Mouse (Mus musculus): ENCODE measurements at regions not wholly inside any gene's neighbourhood (a gene's known extent, or its start where the extent isn't known, plus 50 kb on each side); places are given as distances from the start of the nearest gene placed in this dataset.
"Not testable (repeated sequence)": the region's sequence is repeated elsewhere in the genome, so short reads cannot be mapped to it uniquely, and the experiment has no call there.

DNA sequence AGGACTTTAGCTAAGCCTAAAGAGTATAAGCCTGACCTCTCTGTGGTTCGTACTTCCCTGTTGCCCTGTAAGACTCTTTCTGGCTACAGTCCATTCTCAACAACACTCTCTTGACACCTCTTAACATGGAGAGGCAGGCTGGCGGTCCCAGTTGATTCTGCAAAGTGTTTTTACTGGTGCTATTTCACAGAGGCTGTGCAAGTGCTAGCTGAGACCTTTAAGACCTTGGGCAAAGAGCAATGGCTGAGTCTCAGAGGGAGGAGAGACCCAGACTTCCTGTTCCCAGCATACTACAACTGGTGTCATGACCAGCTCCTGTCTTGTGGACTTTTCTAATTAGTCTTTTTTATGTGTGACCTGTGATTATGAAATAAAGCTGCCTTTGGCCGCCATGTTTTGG, 159.6 kb downstream of the Lyplal1 start:
- Histone ChIP-seq H3K4me2 (no peak overlapping the region), H3K4me1 (replicated peaks) (no peaks in the 10 kb centered on the region), H3K27me3 (no peaks in the 10 kb centered on the region), H3K9me3 (replicated peaks) (no peaks in the 10 kb centered on the region), H3K36me3 (no peaks in the 10 kb centered on the region), H3K9ac (no peak overlapping the region), H3K4me3 (replicated peaks) (no peak overlapping the region), H3K27ac (no peak overlapping the region)
- WGBS (ENCODE audit: insufficient replicate concordance) = 56% methylated on average over 3 of the region's 3 CpGs
- ATAC-seq (ENCODE audit: low read depth) (no peak), DNase-seq (no peak)

DNA sequence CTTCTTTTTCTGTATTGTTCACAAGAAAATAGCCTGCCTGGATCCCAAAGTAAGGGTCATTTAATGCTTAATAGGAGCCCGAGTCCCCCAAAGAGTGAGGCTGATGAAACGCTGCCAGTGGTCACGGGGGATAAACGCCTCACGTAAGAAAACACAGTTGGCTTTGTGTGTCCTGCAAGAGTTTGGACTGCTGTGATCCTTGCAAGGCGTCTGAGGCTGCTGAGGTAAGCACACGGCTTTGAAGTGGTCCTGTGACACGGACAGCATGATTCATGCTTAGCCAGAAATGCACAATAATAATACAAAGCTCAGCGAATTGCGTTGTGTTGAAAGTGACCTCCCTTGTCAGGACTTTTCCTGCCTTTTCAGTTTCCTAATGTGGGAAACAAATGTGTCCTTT, 158.8 kb downstream of the Lyplal1 start:
- Histone ChIP-seq H3K27me3 (no peaks in the 10 kb centered on the region), H3K36me3 (no peaks in the 10 kb centered on the region), H3K4me2 (no peak overlapping the region), H3K9me3 (replicated peaks) (no peaks in the 10 kb centered on the region), H3K27ac (no peak overlapping the region), H3K4me3 (replicated peaks) (no peak overlapping the region), H3K4me1 (replicated peaks) (no peaks in the 10 kb centered on the region), H3K9ac (no peak overlapping the region)
- ATAC-seq (ENCODE audit: low read depth) (no peak), DNase-seq (no peak)
- 70% methylated on average over 10 of the region's 10 CpGs for WGBS (ENCODE audit: insufficient replicate concordance)

DNA sequence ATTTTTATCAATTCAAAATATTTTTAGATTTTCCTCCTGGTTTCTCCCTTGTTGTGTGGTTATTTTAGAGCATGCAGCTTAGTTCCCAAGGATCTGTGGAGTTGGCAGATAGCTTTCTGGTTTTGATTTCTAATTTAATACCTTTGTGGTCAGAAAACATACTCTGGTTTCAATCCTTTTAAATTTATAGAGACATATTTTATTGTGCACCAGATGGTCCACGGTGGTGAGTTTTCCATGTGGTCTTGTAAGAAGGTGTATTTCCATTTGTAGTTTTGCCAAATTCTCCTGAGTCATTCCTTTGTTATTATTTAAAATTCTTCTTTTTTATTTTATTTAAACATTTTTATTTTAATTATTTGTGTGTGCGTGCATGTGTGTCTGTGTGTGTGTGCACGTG, 154.5 kb downstream of the Lyplal1 start:
- H3K27me3 ChIP-seq = no peaks in the 10 kb centered on the region
- H3K36me3 ChIP-seq = no peaks in the 10 kb centered on the region
- no peaks in the 10 kb centered on the region for H3K9me3 ChIP-seq (replicated peaks)
- no peaks in the 10 kb centered on the region for H3K4me1 ChIP-seq (replicated peaks)
- H3K9ac ChIP-seq = no peak overlapping the region
- DNase-seq (no peak), ATAC-seq (ENCODE audit: low read depth) (no peak)
- no peak overlapping the region for H3K4me3 ChIP-seq (replicated peaks)
- H3K4me2 ChIP-seq = no peak overlapping the region
- H3K27ac ChIP-seq = no peak overlapping the region
- 67% methylated on average over 3 of the region's 3 CpGs for WGBS (ENCODE audit: insufficient replicate concordance)

DNA sequence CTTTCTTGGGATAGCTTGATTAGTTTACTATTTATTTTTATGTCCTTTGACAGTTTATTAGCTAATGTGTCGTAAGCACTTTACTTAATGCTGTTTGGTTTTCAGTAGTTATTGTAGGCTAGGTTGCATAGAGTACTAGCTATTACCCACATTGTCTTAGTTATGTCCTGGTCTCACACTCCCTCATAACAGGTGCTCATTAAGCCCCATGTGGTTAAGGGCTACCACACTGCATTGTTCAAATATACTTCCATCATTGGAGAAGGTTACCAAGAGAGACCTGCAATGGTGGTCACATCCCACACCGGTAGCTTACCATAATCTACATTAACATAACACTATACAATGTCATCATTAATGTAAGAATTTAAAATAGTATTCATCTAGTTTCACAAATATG, 153.3 kb downstream of the Lyplal1 start:
- no peaks in the 10 kb centered on the region for H3K36me3 ChIP-seq
- no peaks in the 10 kb centered on the region for H3K27me3 ChIP-seq
- no peak overlapping the region for H3K9ac ChIP-seq
- H3K27ac ChIP-seq = no peak overlapping the region
- WGBS (ENCODE audit: insufficient replicate concordance) = 80% methylated on average over 2 of the region's 2 CpGs
- H3K4me1 ChIP-seq (replicated peaks) = no peaks in the 10 kb centered on the region
- no peak overlapping the region for H3K4me3 ChIP-seq (replicated peaks)
- DNase-seq (no peak), ATAC-seq (ENCODE audit: low read depth) (no peak)
- H3K9me3 ChIP-seq (replicated peaks) = no peaks in the 10 kb centered on the region
- no peak overlapping the region for H3K4me2 ChIP-seq

DNA sequence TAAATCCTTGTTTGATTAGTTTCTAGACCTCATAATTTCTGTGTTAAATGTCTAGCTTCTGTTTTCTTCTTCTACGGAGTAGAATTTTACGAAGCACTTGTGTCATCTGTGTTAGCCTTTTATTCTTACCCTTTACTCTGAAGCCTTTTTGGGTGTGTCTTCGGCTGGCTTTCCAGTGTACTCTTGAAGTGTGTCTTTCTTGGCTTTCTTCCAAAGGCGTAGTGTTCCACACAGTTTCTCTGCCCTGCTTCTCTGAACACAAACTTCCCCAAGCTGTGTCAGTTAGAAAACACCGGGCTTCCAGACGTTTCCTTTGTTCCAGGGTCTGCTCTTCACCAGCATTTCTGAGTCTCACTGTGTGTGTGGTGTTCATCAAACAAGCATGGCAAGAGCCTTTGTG, 152.7 kb downstream of the Lyplal1 start:
- H3K4me3 ChIP-seq (replicated peaks) = no peak overlapping the region
- no peaks in the 10 kb centered on the region for H3K27me3 ChIP-seq
- 76% methylated on average over 6 of the region's 6 CpGs for WGBS (ENCODE audit: insufficient replicate concordance)
- ATAC-seq (ENCODE audit: low read depth) = no peak
- DNase-seq = no peak
- H3K9ac ChIP-seq = no peak overlapping the region
- no peak overlapping the region for H3K27ac ChIP-seq
- H3K36me3 ChIP-seq = no peaks in the 10 kb centered on the region
- H3K4me1 ChIP-seq (replicated peaks) = no peaks in the 10 kb centered on the region
- no peaks in the 10 kb centered on the region for H3K9me3 ChIP-seq (replicated peaks)
- no peak overlapping the region for H3K4me2 ChIP-seq

DNA sequence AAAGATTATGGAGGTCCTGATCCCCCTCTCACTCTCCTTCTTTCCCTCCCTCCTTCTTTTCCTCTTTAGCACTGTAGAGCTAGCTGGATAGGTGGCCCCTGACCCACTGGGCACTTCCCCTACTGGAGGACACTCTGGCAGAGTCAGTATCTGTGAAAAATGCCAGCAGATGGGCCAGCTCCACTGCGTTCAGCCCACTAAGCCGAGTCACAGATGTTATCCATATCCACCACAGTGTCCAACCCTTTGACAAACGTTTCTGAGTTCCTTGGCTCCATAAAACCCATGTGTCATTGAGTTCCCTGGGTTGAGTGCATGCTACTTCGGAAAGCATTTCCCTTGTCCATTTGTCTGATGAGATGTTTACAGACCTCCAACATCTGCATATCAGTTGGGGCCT, 149.9 kb downstream of the Lyplal1 start:
- H3K27me3 ChIP-seq = no peaks in the 10 kb centered on the region
- H3K4me1 ChIP-seq (replicated peaks) = no peaks in the 10 kb centered on the region
- no peak overlapping the region for H3K4me3 ChIP-seq (replicated peaks)
- H3K9ac ChIP-seq = no peak overlapping the region
- no peak overlapping the region for H3K27ac ChIP-seq
- no peak for ATAC-seq (ENCODE audit: low read depth)
- H3K9me3 ChIP-seq (replicated peaks) = no peaks in the 10 kb centered on the region
- WGBS (ENCODE audit: insufficient replicate concordance) = 47% methylated on average over 4 of the region's 4 CpGs
- no peak for DNase-seq
- no peak overlapping the region for H3K4me2 ChIP-seq
- H3K36me3 ChIP-seq = no peaks in the 10 kb centered on the region

DNA sequence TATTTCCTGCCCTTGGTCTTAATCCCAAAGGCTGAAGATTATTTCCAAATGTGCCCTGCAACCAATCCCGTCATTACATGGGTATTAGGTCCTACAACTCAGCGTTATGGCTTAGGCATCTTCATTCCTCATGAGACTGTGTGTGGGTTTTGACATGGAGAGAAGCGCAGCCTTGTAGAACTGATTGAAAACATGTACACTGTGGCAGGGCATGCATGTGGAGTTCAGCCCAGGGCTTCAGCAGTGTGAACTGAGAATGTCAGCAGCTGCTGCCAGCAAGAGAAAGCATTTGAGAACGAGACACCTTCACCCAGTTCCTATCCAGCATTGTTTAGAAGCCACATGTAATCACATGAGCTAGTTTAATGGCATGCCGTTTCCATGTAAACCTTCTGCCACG, 149.3 kb downstream of the Lyplal1 start:
- ATAC-seq (ENCODE audit: low read depth) (no peak), DNase-seq (no peak)
- H3K4me2 ChIP-seq = no peak overlapping the region
- H3K4me1 ChIP-seq (replicated peaks) = no peaks in the 10 kb centered on the region
- no peak overlapping the region for H3K9ac ChIP-seq
- H3K27ac ChIP-seq = no peak overlapping the region
- WGBS (ENCODE audit: insufficient replicate concordance) = 66% methylated on average over 6 of the region's 6 CpGs
- H3K36me3 ChIP-seq = no peaks in the 10 kb centered on the region
- no peaks in the 10 kb centered on the region for H3K9me3 ChIP-seq (replicated peaks)
- no peaks in the 10 kb centered on the region for H3K27me3 ChIP-seq
- H3K4me3 ChIP-seq (replicated peaks) = no peak overlapping the region

DNA sequence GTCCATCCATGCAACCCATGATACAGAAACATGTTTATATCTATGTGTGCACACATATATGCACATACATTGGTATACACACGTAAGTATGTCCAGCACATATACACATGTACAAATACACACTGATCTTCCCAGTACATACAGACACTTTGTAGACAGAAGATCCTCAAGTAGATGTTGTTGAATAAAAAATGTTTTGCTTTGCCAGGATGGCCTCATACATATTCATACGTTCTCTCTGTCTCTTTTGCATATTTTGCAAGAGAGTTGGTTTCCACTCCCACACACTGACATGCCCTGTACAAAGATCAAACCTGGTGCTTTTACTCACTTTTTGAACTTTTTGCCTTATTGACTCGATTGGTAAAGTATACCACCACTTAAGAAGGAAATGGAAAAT, 148.5 kb downstream of the Lyplal1 start:
- no peaks in the 10 kb centered on the region for H3K27me3 ChIP-seq
- H3K4me3 ChIP-seq (replicated peaks) = no peak overlapping the region
- 48% methylated on average over 3 of the region's 3 CpGs for WGBS (ENCODE audit: insufficient replicate concordance)
- no peaks in the 10 kb centered on the region for H3K36me3 ChIP-seq
- no peak overlapping the region for H3K9ac ChIP-seq
- H3K4me2 ChIP-seq = no peak overlapping the region
- no peak overlapping the region for H3K27ac ChIP-seq
- DNase-seq = no peak
- ATAC-seq (ENCODE audit: low read depth) = no peak
- H3K9me3 ChIP-seq (replicated peaks) = no peaks in the 10 kb centered on the region
- no peaks in the 10 kb centered on the region for H3K4me1 ChIP-seq (replicated peaks)

DNA sequence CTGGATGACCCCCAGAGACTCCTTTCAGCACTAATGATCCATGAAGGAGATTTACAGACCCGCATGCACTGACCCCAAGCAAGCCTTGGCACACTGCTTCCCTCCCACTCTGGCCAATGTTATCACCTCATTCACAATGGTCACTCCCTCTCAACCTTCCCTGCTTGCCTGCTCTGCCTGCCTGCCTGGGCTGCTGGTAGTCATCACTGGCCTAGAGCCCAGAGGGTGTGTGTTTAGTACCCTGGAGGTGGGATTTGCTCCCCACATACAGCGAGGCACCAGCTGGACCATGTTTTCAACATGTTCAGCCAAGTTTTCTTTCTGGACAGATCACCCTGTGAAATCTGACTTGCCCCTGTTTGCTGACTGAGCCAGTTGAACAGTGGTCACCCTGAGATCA, 147.9 kb downstream of the Lyplal1 start:
- WGBS (ENCODE audit: insufficient replicate concordance) = 59% methylated on average over 2 of the region's 2 CpGs
- no peaks in the 10 kb centered on the region for H3K9me3 ChIP-seq (replicated peaks)
- H3K27me3 ChIP-seq = no peaks in the 10 kb centered on the region
- no peak overlapping the region for H3K4me2 ChIP-seq
- ATAC-seq (ENCODE audit: low read depth) (no peak), DNase-seq (no peak)
- no peak overlapping the region for H3K27ac ChIP-seq
- H3K36me3 ChIP-seq = no peaks in the 10 kb centered on the region
- H3K4me3 ChIP-seq (replicated peaks) = no peak overlapping the region
- H3K9ac ChIP-seq = no peak overlapping the region
- H3K4me1 ChIP-seq (replicated peaks) = no peaks in the 10 kb centered on the region

DNA sequence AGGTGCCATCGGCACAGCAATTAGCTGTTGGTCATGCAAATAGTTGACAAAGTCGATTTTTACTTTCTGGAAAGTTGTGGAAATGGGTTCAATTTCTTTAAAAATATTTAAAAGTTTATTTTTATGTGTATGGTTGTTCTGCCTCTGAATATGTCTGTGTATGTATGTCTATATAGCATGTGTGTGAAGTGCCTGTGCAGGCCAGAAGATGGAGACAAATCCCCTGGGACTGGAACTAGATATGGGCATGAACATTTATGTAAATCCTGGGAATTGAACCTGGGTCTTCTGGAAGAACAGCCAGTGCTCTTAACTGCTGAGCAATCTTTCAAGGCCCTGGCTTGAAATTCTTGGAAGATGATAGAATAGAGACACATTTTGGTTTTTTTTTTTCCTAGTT, 140.0 kb downstream of the Lyplal1 start:
- no peaks in the 10 kb centered on the region for H3K27me3 ChIP-seq
- H3K4me1 ChIP-seq (replicated peaks) = no peaks in the 10 kb centered on the region
- no peak for DNase-seq
- H3K9ac ChIP-seq = no peak overlapping the region
- no peak for ATAC-seq (ENCODE audit: low read depth)
- H3K27ac ChIP-seq = no peak overlapping the region
- no peaks in the 10 kb centered on the region for H3K36me3 ChIP-seq
- H3K4me2 ChIP-seq = no peak overlapping the region
- H3K9me3 ChIP-seq (replicated peaks) = no peaks in the 10 kb centered on the region
- no peak overlapping the region for H3K4me3 ChIP-seq (replicated peaks)
- WGBS (ENCODE audit: insufficient replicate concordance) = 51% methylated on average over 2 of the region's 2 CpGs

DNA sequence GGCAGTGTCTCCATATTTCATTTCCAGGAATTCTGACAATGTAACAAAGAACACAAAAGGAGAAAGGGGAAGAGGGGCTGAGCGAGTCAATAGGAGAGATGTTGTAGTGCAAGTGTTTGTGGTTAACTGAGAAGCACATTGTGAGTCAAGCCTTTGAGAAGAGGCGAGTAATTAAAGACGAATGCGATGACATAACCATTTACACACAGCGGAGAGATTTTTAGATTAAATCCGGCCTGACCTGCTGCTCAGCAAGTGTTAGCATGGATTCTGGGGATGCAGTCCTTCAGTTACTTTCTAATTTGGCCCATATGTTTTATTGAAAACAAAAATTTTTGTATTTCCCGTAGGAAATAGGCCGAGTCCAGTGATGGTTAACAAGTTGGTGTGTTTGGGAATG, 127.7 kb downstream of the Lyplal1 start:
- no peak for ATAC-seq (ENCODE audit: low read depth)
- 71% methylated on average over 8 of the region's 8 CpGs for WGBS (ENCODE audit: insufficient replicate concordance)
- Histone ChIP-seq H3K27me3 (no peaks in the 10 kb centered on the region), H3K4me1 (replicated peaks) (no peaks in the 10 kb centered on the region), H3K4me3 (replicated peaks) (no peak overlapping the region), H3K36me3 (no peaks in the 10 kb centered on the region), H3K4me2 (no peak overlapping the region), H3K27ac (no peak overlapping the region), H3K9me3 (replicated peaks) (no peaks in the 10 kb centered on the region), H3K9ac (no peak overlapping the region)
- no peak for DNase-seq

DNA sequence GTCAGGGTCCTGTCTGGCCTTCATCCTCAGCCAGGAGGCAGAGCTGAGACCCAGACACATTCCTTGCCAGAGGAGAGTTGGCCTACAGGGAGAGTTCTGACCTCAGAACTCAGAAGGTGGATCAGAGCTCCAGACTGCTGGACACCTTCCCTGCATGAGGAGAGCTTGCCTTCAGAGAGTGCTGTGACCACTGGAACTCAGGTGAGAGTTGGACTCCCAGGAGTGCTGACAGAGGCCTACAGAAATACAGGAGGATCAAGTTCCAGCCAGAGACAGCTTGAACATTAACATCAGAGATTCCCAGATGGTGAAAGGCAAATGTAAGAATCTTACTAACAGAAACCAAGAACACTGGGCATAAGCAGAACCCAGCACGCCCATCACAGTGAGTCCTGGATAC, 117.0 kb downstream of the Lyplal1 start:
- H3K27me3 ChIP-seq; H3K4me1 ChIP-seq (replicated peaks): not testable (repeated sequence)

DNA sequence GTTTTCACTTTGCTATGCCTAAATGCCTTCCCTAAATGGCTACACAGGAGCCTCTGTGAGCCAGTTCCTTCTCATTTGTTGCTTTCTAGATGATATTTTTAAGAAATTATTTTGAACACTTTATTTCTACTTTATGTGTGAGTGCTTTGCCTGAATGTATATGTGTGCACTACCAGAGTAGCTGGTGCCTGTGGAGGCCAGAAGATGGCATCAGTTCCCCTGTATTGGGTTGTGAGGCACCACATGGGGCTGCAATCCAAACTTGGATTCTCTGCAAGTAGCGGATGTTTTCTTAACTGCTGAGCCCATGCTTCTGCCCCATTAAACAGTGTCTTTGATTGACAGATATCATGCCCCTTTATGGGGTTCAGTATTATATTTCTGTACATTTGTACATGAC, 103.7 kb downstream of the Lyplal1 start:
- no peak overlapping the region for H3K4me3 ChIP-seq (replicated peaks)
- H3K27me3 ChIP-seq = no peaks in the 10 kb centered on the region
- WGBS (ENCODE audit: insufficient replicate concordance) = 61% methylated on average over 1 of the region's 1 CpGs
- H3K4me1 ChIP-seq (replicated peaks) = no peaks in the 10 kb centered on the region
- no peak overlapping the region for H3K9ac ChIP-seq
- no peaks in the 10 kb centered on the region for H3K9me3 ChIP-seq (replicated peaks)
- ATAC-seq (ENCODE audit: low read depth) (no peak), DNase-seq (no peak)
- no peaks in the 10 kb centered on the region for H3K36me3 ChIP-seq
- H3K27ac ChIP-seq = no peak overlapping the region
- H3K4me2 ChIP-seq = no peak overlapping the region

More for the DNA sequence above, 117.0 kb downstream of the Lyplal1 start:
- not testable (repeated sequence) for H3K9ac ChIP-seq; DNase-seq; H3K4me3 ChIP-seq (replicated peaks); H3K4me2 ChIP-seq; H3K27ac ChIP-seq; H3K9me3 ChIP-seq (replicated peaks); H3K36me3 ChIP-seq; ATAC-seq (ENCODE audit: low read depth)
- 43% methylated on average over 1 of the region's 1 CpGs for whole genome bisulfite sequencing (ENCODE audit: insufficient replicate concordance)

Data from liver, embryonic 13.5 days (tissue).